Mouse (Mus musculus): ENCODE data around the gene Evc. TPM values are rescaled to one million over a fixed set of nuclear protein-coding genes. Genes with fewer than 3 reads are reported as not detected.

Evc gene
- polyA plus RNA-seq, 3 experiments from 2014 or later = not detected

DNA sequence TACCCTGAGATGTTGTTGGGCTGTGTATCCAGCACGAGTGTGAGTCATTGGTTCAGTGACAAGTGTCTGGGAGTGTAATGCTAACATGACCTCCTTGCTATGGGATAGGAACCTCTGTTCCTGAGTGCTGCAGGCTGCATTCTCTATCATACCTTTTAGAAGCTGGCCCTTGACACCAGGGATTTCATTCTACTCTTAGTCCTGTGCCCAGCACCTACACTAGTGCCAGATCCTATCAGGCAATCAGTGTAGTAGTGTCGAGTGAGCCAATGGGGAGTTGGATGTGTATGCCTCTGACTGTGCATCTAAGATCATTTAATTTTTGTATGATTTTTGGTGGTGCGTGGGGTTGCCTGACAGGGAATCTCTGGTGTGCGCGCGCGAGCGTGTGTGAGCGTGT lies 95.5 kb downstream of the Evc start:
- no peak for ATAC-seq

DNA sequence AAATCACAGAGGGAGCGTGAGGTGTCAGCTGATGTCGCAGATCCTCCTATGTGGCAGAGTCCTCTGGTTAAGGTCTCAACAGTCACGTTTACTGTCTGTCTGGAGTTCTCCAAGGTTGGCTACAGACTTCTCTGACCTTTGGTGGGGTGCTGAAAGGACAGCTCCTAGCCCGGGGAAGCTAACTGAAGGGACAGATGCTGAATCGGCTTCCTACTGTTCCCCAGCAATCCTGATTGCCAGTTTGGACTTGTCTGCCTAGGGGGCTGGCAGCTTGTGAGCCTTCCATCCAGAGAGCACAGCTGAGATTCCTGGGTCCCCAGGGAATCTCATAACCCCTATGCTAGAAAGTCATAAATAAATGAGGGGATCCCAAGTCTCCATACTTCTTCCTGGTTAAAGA lies 96.1 kb downstream of the Evc start:
- ATAC-seq = no peak

Other genes with a start within 250 kb of the Evc start
- gene Crmp1, start 95.0 kb downstream of the Evc start, polyA plus RNA-seq (2017; shearing (Covaris generic)) = 10 to 100 TPM in 2 of 3 experiments, 1 to 10 TPM in 1; 9.3 to 31.3 (median 12.3) TPM
- not detected for gene Evc2, start 1.6 kb upstream of the Evc start, polyA plus RNA-seq (2017; shearing (Covaris generic))

Data from inflammation-experienced regulatory T-cells, adult 6 months (primary cell).